Mouse (Mus musculus): ENCODE data around the gene Fn3krp.

DNA sequence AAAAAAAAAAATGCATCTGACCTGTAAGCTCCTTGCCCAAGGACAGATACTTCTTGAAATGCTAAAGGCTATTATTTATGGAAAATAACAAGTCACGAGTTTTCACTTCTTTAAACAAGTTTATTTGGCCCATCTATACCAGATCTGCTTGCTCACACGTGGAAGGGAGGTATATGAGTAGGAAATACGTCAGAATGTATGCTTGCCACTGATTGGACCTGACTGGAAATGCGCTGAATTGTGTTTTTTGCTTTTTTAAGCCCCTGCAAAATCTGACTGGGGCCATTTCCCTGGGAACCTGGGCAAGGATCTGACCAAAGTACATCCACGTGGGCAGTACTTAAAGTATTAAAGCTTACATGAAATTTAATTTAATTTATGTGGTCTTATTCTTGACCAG, 822 bp upstream of the Fn3krp start:
- TF ChIP-seq CHD2 (IDR thresholded peaks at IDR 0.05; ENCODE audit: low read depth, low read length) (no peak), ZC3H11A (IDR thresholded peaks at IDR 0.05; ENCODE audit: borderline replicate concordance, low read depth, low read length) (no peak)

All from ES-E14 (cell line).